Mouse (Mus musculus) ES-Bruce4 (cell line): ENCODE measurements around the gene 2700049A03Rik.

Source experiments
- CTCF ChIP-seq: IDR thresholded peaks from one replicate; pipeline ENCODE4 v1.8.1; 2011; ENCODE audit warnings: low read depth, low read length
- POLR2A ChIP-seq: IDR thresholded peaks from one replicate; pipeline ENCODE4 v1.8.1; 2011; ENCODE audit warnings: low read length; ENCODE audit not compliant: insufficient read depth

DNA sequence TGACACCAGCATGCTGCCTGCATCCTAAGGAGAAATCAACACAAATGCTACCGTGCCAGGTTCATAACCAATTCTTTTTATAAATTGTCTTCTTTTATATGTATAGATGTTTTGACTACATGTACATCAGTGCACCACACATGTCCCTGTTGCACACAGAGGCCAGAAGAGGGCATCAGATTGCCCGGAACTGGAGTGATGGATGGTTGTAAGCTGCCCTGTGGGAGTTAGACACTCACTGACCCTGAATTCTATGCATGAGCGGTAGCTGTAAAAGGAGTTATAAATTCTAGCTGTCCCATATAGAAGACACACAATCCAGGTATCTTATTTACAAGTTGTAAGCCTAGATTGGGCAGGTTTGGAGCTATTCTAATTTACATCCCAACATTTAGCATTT, 67.7 kb downstream of the 2700049A03Rik start:
- TF ChIP-seq POLR2A, result no peak
- TF ChIP-seq CTCF, result peak; percentile 18
